ENCODE assay signal across 19 mouse cellular contexts in genomic region chr3:28696162-28696561, GRCm38 (mm10). TPM values are rescaled to one million over a fixed set of nuclear protein-coding genes. Genes with fewer than 3 reads are reported as not detected.
A peak's percentile ranks its signal among the peaks of the same experiment; 100 is the strongest.
DNase-seq lines count a peak whose midpoint lies in the region; ATAC-seq and TF ChIP-seq lines count a peak whose summit lies in the region.
"Had no signal": no experiment of that assay in that cellular context is flagged by ENCODE, and none has a peak within 500 bp of the region (broad histone marks: within the 10 kb centered on the region; RNA-seq: fewer than 3 reads in every experiment).

No protein-coding gene starts in this region.

- no peaks in the 10 kb centered on the region for H3K4me1 ChIP-seq in heart, embryonic 15.5 days (replicated peaks)
- peaks cover 12% of the 10 kb centered on the region for H3K4me1 ChIP-seq in liver, adult 2 months (ENCODE audit: control insufficient read depth, insufficient read depth, low read length)
- peaks cover 7% of the 10 kb centered on the region; the same call in 1 of the 2 replicates for H3K4me1 ChIP-seq in small intestine, adult 2 months (ENCODE audit: control insufficient read depth, insufficient read depth, insufficient read length, low read length)
- H3K4me1 ChIP-seq in forebrain, postnatal 0 days (ENCODE audit: insufficient read depth): no peaks in the 10 kb centered on the region
- H3K4me1 ChIP-seq: limb, embryonic 12.5 days; midbrain, embryonic 10.5 days had no signal

- no peak for TF ChIP-seq POLR2A in liver, adult 2 months (IDR thresholded peaks at IDR 0.05; ENCODE audit: extremely low read depth, insufficient read depth, low read length)
- TF ChIP-seq POLR2A in small intestine, adult 2 months (IDR thresholded peaks at IDR 0.05; ENCODE audit: low read depth, low read length): no peak

- H3K27ac ChIP-seq in heart, embryonic 15.5 days: no peak overlapping the region
- peak overlapping the region; percentile 92 for H3K27ac ChIP-seq in liver, adult 2 months (replicated peaks; ENCODE audit: insufficient read depth, low read depth, low read length)
- peak overlapping the region; percentile 95 for H3K27ac ChIP-seq in small intestine, adult 2 months (ENCODE audit: insufficient read depth, low read depth, low read length)
- H3K27ac ChIP-seq in forebrain, postnatal 0 days (ENCODE audit: low read depth, low read length): no peak overlapping the region
- H3K27ac ChIP-seq: limb, embryonic 12.5 days; midbrain, embryonic 10.5 days had no signal

- H3K4me3 ChIP-seq in heart, embryonic 15.5 days: no peak overlapping the region
- H3K4me3 ChIP-seq in liver, adult 2 months (ENCODE audit: insufficient read depth, low read depth, low read length): peak overlapping the region; percentile 52
- peak overlapping the region; percentile 57 for H3K4me3 ChIP-seq in small intestine, adult 2 months (ENCODE audit: low read depth, low read length)
- no peak overlapping the region for H3K4me3 ChIP-seq in forebrain, postnatal 0 days (ENCODE audit: low read depth, low read length)
- H3K4me3 ChIP-seq: limb, embryonic 12.5 days; midbrain, embryonic 10.5 days; myocyte had no signal

- no peaks in the 10 kb centered on the region for H3K27me3 ChIP-seq in heart, embryonic 15.5 days
- no peaks in the 10 kb centered on the region for H3K27me3 ChIP-seq in liver, adult 2 months (ENCODE audit: control insufficient read depth, insufficient read depth, low read length)
- no peaks in the 10 kb centered on the region for H3K27me3 ChIP-seq in small intestine, adult 2 months (ENCODE audit: control insufficient read depth, insufficient read depth, low read length)
- no peaks in the 10 kb centered on the region for H3K27me3 ChIP-seq in forebrain, postnatal 0 days (ENCODE audit: insufficient read depth, low read length)
- H3K27me3 ChIP-seq: limb, embryonic 12.5 days had no signal

- no peaks in the 10 kb centered on the region for H3K36me3 ChIP-seq in heart, embryonic 15.5 days
- H3K36me3 ChIP-seq in liver, adult 2 months (ENCODE audit: control insufficient read depth, insufficient read depth, low read length): no peaks in the 10 kb centered on the region
- H3K36me3 ChIP-seq in small intestine, adult 2 months (ENCODE audit: control insufficient read depth, insufficient read depth, low read length): no peaks in the 10 kb centered on the region; the same call in 1 of the 2 replicates
- H3K36me3 ChIP-seq in forebrain, postnatal 0 days (ENCODE audit: insufficient read depth): no peaks in the 10 kb centered on the region
- H3K36me3 ChIP-seq: G1E; limb, embryonic 12.5 days; midbrain, embryonic 10.5 days had no signal

- no peaks in the 10 kb centered on the region for H3K9me3 ChIP-seq in heart, embryonic 15.5 days (replicated peaks)
- no peaks in the 10 kb centered on the region for H3K9me3 ChIP-seq in forebrain, postnatal 0 days (ENCODE audit: low read length)
- H3K9me3 ChIP-seq: G1E; limb, embryonic 12.5 days; midbrain, embryonic 10.5 days had no signal

- peaks cover 18% of the 10 kb centered on the region for H3K79me2 ChIP-seq in liver, adult 2 months (ENCODE audit: control insufficient read depth, insufficient read depth, low read length)

- no peak for DNase-seq in heart, adult 9 months (ENCODE audit: low spot score in 2 of 2)
- peak; percentile 78 for DNase-seq in liver, adult 2 months (ENCODE audit: extremely low read depth, low read depth, low spot score)
- no peak for DNase-seq in liver
- peak; percentile 15 to 60 for DNase-seq in kidney, postnatal 25 days
- DNase-seq in forebrain, postnatal 0 days: no peak
- DNase-seq in layer of hippocampus, adult 18-20 months (ENCODE audit: low spot score in 2 of 2): no peak
- DNase-seq: adrenal gland, postnatal 10 days; cerebellum, postnatal 10 days; heart, postnatal 10 days; lung, postnatal 10 days; right cerebral cortex, postnatal 25 days had no signal

- no peak overlapping the region for H3K9ac ChIP-seq in heart, embryonic 15.5 days
- peak overlapping the region; percentile 73 for H3K9ac ChIP-seq in liver, adult 2 months (ENCODE audit: low read depth, low read length)
- H3K9ac ChIP-seq in forebrain, postnatal 0 days: no peak overlapping the region
- H3K9ac ChIP-seq: limb, embryonic 12.5 days had no signal

- WGBS in heart, embryonic 15.5 days: 47% methylated on average over 10 of the region's 10 CpGs
- 9% methylated on average over 10 of the region's 10 CpGs for WGBS in liver, adult 2 months
- WGBS in small intestine, adult 2 months: 17% methylated on average over 10 of the region's 10 CpGs
- WGBS in forebrain, postnatal 0 days: 86% methylated on average over 9 of the region's 10 CpGs

- 0 out of 2 replicates have a peak, but pooled peaks have one; percentile 22 for ATAC-seq in heart, embryonic 15.5 days (replicated peaks; ENCODE audit: insufficient number of reproducible peaks, insufficient read depth, low FRiP score, low read depth)
- no peak for ATAC-seq in forebrain, postnatal 0 days

- H3K4me2 ChIP-seq in heart, embryonic 15.5 days: peak overlapping the region; percentile 27; the same call in 1 of the 2 replicates
- no peak overlapping the region for H3K4me2 ChIP-seq in forebrain, postnatal 0 days (ENCODE audit: low read depth)
- H3K4me2 ChIP-seq: limb, embryonic 12.5 days had no signal

- no peak for TF ChIP-seq CTCF in liver, adult 2 months (IDR thresholded peaks at IDR 0.05; ENCODE audit: low read depth, low read length)
- TF ChIP-seq CTCF in small intestine, adult 2 months (IDR thresholded peaks at IDR 0.05; ENCODE audit: extremely low read depth, insufficient read length, insufficient replicate concordance, low read depth, low read length): no peak
- no peak for TF ChIP-seq CTCF in forebrain, postnatal 0 days (IDR thresholded peaks at IDR 0.05; ENCODE audit: low read depth)

RNA-seq across cellular contexts. Expression of gene Slc2a2, which starts 1.5 kb away (rescaled TPM):
- polyA plus RNA-seq in heart, embryonic 15.5 days (2015; fragmentation: Nextera tagmentation; extraction: Ambion mirVana): 0.15 and 0.25 TPM in 2 replicates
- total RNA-seq in liver, adult 2 months (2014; rRNA removed): 229 and 337 TPM in 2 replicates
- 135 and 208 TPM in 2 replicates for polyA plus RNA-seq in liver, adult 2 months (2012; rRNA removed)
- polyA plus RNA-seq in small intestine, adult 2 months (2012; rRNA removed): 23.6 and 63.9 TPM in 2 replicates
- total RNA-seq in forebrain, postnatal 0 days (2014; rRNA removed): 0.08 TPM in 1 of 2 replicates, not detected in the other
- not detected in 2 replicates for polyA plus RNA-seq in forebrain, postnatal 0 days (2015; fragmentation: Nextera tagmentation; extraction: Ambion mirVana)
- total RNA-seq in layer of hippocampus, adult 18-20 months (2021): not detected
- polyA plus RNA-seq: C2C12; embryonic facial prominence, embryonic 11.5 days; limb, embryonic 12.5 days; midbrain, embryonic 10.5 days; myocyte had no signal

Comparison
In these comparisons a context has a peak if more than half of its experiments do, and no peak if none do; other contexts are left out.
1. DNase-seq: peak in liver, adult 2 months (single experiment) and kidney, postnatal 25 days (2 of 2); none in heart, adult 9 months (0 of 2), liver (single experiment), forebrain, postnatal 0 days (single experiment) and layer of hippocampus, adult 18-20 months (0 of 2).
2. H3K27ac ChIP-seq: peak in liver, adult 2 months (single experiment) and small intestine, adult 2 months (single experiment); none in heart, embryonic 15.5 days (single experiment) and forebrain, postnatal 0 days (single experiment).
3. H3K4me3 ChIP-seq: peak in liver, adult 2 months (single experiment) and small intestine, adult 2 months (single experiment); none in heart, embryonic 15.5 days (single experiment) and forebrain, postnatal 0 days (single experiment).
4. RNA of gene Slc2a2, which starts 1.5 kb away (polyA plus RNA-seq): 135 to 208 TPM in liver, adult 2 months and 23.6 to 63.9 TPM in small intestine, adult 2 months; 0.15 to 0.25 TPM in heart, embryonic 15.5 days and not detected in forebrain, postnatal 0 days; every median in the first group is over 10 times any median in the second.